Mouse (Mus musculus): ENCODE results near the gene Cenpu. TPM values are rescaled to one million over a fixed set of nuclear protein-coding genes. Genes with fewer than 3 reads are reported as not detected.

Gene Cenpu
- total RNA-seq, 2 experiments from 2014 or later = 3.0 to 3.1 TPM

DNA sequence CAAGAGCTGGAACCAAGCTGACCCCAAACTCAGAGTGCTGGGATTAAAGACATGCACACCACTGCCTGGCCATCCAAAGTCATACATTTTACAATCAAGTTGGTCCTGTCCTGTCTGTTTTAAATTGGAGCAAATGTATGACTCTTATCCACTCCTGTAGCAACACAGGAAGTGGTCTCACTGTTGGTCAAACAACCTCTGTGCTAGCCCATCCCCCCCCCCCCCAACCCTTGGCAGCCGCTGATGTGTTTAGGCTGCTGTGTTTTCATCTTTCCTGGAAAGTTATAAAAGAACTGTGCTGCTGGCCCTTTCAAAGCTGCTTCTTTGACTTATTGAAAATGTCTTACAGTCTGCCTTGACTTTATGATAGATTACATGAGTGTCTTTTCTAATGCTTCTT lies 73.3 kb downstream of the Cenpu start:
- intact Hi-C loops (cut with DNase I) = no loop called here
- no peak for DNase-seq (ENCODE audit: low spot score in 2 of 2)

- intact Hi-C loops (cut with DNase I) = no loop called here
- DNase-seq (ENCODE audit: low spot score in 2 of 2) = no peak
Measured at GRCm38 (mm10) chr8:46626642-46627041, 74.8 kb downstream of the Cenpu start.

DNA sequence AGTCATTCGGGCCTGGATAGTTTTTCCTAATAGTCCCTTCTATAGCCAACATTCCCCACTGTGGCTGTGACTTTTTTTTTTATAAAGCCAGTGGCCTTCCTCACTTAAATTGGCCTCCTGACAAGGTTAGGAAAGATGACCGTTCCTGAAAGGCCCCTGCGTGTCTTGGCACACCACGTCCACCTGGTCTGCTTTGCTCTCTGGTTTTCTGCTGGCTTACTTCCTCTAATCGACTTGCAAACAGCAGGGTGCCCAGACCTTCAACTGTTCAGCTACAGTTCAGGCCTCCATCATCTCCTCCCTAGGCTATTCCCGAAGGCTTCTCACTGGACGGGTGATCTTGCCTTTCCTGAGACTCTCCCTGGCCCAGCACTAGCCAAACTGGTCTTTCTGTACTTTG lies 76.1 kb downstream of the Cenpu start:
- intact Hi-C loops (cut with DNase I) = no loop called here
- no peak for DNase-seq (ENCODE audit: low spot score in 2 of 2)

- intact Hi-C loops (cut with DNase I) = no loop called here
- no peak for DNase-seq (ENCODE audit: low spot score in 2 of 2)
Measured at GRCm38 (mm10) chr8:46628645-46629044, 76.8 kb downstream of the Cenpu start.

Other genes starting within 250 kb of the Cenpu start
- gene Acsl1, start 81.0 kb upstream of the Cenpu start, total RNA-seq (2021) = 10 to 100 TPM; 42.6 to 52.0 TPM
- gene Primpol, start 65.2 kb downstream of the Cenpu start, total RNA-seq (2021) = 1 to 10 TPM; 3.1 to 3.5 TPM
- 10 to 100 TPM; 12.9 to 15.3 TPM for gene Casp3, start 65.3 kb downstream of the Cenpu start, total RNA-seq (2021)
- gene Irf2, start 187.7 kb downstream of the Cenpu start, total RNA-seq (2021) = 10 to 100 TPM; 53.0 to 56.0 TPM